Mouse (Mus musculus) 416B (cell line): ENCODE measurements around the gene Vmn1r57.
"Not testable (repeated sequence)": the region's sequence is repeated elsewhere in the genome, so short reads cannot be mapped to it uniquely, and the experiment has no call there.

ENCODE experiments used
- DNase-seq: peaks from one replicate; pipeline ENCODE4 v3.0.0; 2011; ENCODE audit warnings: low read depth

The Vmn1r57 gene

DNA sequence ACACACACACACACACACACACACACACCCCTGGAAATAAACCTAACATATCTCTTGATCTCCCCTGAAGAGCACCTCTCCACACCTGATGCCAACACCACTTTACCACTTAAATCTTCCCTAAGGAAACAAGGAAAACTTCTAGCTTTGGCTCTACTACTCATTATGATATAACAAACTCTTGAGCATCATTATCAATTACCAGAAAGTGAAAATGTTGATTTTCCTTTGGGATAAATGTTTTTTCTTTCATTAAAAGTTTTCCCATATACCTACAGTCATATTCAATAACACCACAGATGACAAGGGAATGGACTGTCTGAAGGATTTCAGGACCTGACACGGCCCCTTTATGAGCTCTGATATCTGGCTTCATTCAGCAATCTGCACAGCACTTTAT lies at the start of gene Vmn1r57:
Gene Vmn1r57 (plus strand): TSS at position 301 of the 400 bp plus-strand sequence.
- DNase-seq, result not testable (repeated sequence)

DNA sequence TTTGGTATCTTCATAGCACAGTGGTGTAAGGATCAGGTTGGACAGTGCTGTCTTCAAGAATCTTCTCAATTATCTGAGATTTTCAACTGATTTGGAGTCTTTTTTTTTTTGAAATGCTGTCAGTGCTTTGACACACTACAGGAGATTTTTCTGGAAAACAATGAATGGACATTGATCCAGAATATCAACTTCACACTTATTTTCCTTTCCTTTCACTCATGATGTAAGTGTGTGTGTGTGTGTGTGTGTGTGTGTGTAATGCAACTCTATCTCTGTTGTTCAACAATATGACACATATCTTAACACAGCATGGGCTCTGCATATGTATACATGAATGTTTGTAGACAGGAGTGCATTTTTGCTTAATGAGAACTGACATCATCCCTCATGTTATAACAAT lies 21.6 kb upstream of the Vmn1r57 start, which contains the start of gene Vmn1r56:
Gene Vmn1r56 (minus strand): TSS at position 101 of the 400 bp plus-strand sequence.
- DNase-seq, result not testable (repeated sequence)

DNA sequence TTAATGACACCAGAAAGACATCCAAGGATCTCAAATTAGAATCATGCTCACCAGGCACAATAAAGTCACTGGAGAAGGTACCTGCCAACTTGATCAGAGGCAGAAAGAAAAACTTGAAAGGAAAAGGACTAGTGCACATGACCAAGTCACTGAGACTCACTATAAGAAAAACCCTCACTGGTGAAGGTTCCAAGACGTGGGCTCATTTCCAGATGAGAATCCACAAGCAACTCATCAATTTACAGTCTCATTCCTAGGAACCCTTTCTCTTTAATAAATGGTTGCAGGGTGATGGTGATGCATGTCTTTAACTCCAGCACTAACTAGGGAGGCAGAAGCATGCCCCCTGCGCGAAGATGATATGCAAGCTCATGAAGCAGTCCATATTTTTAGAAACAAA lies 44.8 kb downstream of the Vmn1r57 start:
- no peak for DNase-seq
